Mouse (Mus musculus) embryo, embryonic 11 days (tissue): ENCODE results near the gene Cabcoco1.

Source experiments
- DNase-seq: peaks from one replicate; pipeline ENCODE4 v3.0.0-alpha.2; 2015

Gene Cabcoco1

DNA sequence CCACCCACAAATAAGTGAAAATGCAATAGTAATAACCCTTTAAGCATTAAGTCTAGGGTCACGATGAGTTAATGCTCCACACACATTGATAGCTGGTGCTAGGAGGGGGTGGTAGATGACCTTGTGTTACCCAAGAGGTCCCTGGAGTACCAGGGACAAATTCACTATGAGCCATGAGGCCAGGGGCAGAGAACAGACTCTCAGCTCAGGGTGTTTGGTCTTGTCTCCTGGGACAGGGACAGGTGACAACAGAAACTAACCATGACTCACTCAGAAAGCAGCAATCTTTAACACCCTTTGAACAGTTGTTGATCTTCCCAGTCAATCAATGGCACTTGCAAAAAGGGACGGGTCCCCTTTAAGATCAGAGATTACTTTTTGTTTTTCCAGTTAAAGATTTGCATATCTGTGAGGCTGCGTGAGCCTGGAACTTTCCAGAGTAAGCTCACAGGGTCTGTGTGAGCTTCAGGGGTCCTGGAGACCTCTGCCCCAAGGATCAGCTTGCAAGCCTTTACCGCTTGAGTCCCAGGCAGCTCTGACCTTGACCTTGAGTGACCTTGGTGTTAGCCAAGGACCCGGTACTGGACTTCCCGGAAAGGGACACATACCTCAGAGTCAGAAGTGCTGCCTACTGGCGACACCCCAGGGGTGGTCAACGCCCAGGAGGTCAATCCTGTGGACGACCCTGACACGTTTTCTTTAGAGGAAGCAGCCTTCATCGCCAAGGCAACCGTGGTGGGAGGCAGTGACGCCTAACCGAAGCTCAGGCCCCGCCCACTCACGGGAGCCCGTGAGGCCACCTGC is at the start of gene Cabcoco1:
TSS of gene Cabcoco1 (minus strand) at position 758 of the 804 bp plus-strand sequence.
- peak; percentile 84 for DNase-seq

DNA sequence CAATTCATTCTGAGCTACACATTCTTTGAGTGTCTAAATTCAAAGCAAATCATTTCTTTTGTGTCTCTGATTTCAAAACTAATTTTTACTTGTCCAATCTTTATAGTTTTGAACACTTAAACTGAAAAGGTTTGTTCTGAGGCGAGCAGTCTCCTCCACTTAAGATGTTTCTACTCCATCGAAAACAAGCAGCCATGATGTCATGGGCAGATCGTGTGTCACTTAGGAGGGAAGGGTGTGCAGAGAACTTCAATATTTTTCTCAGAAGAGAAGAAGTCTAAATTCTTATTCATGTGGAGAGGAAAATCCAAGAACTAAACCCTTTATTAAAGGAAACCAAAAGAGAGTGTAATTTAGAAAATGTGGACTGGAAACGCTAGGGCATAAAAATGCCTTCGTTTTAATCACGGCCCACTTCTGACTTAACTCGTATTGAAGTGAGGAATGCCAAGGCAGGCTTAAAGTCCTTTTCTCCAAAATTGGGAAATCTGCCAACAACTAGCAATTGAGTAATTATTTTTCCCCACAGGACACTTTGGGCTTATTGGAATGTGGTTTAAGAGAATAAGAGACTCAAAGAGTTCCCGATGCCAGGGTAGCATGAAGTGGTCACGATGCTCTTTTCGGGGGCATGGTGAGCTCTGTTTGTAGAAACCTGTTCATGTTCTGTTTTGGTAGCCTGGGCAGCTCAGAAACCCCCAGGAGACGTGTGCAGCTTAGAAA is 48.0 kb upstream of the Cabcoco1 start:
- DNase-seq: no peak

DNA sequence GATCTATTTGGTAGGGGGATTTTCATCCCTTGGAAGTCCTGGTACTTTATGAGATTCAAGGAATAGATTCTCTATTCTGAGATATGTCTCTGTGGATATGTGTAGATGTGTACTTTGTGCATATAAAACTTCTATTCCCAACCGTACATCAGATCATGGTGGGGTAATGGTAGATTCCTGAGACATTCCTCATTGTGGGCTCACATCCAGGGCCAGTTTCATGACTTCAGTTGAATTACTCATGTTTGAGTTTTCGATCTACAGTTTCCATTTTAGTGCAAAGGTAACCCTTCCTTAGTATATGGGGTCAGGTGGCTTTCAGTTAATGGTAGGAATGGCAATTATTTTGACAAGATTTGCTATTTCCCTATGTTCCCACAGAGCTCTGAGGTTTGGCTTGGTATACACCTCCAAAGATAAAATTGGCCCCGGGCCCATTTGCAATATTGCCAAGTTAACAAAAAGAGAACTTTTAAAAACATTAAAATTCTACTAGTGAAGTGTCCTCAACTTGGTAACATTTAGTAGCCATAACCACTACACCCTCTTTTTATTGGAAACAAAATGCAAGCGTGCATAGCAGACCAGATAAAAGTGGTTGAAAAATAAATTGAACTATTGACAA is 45.8 kb upstream of the Cabcoco1 start:
- DNase-seq: no peak

DNA sequence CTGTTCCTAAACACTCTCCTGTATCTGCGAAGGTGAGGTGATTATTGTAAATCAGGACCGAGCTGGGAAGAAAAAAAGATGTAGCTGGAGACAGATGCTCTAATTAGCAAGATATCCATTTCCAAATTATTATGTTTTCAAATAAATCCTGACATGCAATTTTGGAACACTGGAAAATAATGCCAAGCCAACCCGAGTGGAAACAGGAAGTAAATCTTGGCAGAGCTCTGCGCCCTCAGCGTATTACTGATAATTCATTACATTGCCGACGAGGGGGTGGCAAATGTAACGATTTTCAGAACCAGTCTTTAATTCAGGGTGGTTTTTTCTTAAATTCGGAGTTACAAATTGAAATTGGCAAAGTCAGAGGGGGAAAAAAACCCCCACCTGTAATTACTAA is 35.6 kb upstream of the Cabcoco1 start:
- no peak for DNase-seq

DNA sequence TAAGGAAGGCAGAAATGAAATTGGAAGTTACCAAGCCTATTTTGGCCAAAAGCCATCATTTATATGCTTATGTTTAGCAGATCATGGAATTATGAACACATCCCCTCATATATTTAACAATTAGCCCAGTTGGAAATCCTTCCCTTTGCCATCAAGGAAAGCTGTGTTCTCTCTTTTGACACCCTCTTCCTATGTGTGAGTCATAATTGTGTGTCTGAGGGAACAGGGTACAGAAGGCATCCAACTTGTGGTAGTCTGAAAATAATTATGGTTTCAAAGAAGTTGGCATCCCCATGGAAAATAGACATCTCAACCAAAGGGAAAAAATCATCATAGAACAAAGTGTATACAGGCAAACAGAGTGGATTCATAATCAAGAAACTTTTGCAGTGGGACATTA is 26.5 kb upstream of the Cabcoco1 start:
- no peak for DNase-seq

DNA sequence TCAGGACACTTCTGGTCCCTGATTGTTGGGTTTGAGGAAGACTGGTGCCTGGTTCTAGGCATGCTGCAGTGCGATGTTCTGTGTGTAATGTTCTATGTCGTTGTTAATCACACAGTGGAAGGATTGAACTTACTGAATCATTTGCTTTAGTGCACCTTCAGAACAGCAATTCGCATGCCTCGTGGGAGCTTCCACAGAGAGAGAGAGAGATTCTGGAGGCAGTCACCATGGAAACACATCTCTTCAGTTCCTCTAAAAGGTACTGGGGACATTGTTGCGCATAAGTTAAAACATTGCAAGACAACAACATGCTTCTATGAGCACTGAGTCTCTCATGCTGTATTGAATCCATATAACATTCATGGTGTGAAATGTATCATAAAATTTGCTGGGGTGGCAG is 20.6 kb upstream of the Cabcoco1 start:
- no peak for DNase-seq

DNA sequence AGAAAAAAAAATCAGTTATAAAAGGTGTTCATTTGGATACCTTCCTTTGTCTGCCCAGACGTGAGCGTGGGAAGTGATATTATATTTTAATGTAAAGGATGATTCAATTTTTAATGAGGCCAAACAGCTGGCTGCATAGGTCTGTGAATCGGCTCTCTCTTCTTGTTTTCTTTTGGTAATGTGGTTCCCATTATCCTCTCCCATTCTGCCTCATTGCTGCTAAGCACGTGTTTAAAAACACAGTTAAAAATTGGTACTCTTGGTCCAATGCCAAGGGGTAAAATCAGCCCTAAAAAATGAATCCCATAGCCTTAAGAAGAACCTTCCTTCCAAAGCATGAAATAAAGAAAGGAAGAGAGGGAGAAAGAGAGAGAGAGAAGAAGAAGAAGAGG is 17.1 kb upstream of the Cabcoco1 start:
- DNase-seq: no peak

DNA sequence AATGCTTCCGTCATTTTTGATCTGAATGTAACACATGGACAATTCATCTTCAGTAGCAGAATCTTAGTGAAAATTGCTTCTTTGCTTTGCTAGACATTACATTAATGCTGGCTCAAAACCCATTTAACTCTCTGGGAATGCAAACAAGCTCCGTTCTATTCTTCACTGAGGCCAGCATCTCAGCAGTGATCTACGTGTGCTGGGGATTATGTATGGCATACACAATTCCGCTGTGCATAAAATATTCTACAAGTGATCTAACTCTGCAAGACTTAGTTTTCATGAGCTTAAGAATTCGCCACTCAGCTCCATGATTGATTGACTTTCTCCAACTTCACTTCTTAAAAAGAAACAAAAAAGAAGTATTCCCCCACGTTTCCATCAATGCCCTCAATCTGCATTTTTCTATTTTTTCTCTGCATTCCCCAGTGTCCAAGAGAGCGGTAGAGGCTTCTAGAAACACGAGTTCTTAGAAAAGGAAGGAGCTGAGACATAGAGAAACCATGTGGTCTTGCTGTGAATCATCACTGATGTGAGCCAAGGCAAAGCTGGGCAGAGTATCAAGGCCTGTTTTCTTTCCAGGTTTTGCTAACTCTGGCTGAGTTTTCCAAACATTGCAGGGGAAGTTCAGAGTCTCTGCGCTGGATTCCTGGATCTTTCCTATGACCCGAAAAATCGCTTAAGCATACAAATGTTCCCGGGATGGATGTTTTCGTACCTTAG is 16.6 kb upstream of the Cabcoco1 start:
- peak; percentile 32 for DNase-seq

DNA sequence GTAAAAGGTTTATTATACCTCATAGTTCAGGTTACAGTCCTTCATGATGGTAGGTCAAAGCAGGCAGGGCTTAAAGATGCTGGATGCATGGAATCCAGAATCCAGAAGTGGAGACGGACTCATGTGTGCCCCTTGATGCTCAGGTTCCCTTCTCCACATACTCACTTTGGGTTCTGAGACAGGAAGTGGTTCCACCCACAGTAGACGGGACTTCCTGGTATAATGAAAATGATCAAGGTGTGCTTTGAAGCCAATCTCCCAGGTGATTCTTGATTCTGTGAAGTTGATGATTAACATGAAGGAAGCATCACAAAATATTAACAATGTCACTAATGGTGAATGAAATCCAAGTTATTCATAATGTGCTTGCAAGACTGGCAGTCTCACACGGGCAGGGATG is 12.0 kb upstream of the Cabcoco1 start:
- no peak for DNase-seq

DNA sequence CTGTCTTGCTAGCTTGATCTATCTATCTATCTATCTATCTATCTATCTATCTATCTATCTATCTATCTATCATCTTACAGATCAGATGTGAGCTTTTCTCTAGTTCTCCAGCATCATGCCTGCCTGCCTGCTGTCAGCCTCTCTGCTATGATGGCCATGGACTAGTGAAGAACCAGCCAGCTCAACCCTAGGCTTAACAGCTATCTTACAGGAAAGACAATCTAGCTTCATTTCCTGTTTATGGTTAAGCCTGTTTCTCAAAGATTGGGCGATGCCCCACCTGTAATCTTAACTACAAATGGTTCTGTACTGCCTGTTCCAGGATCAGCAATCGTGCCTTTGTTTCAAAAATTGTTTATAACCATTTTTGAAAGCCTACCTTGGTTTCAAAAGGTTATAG is 10.9 kb upstream of the Cabcoco1 start:
- no peak for DNase-seq

DNA sequence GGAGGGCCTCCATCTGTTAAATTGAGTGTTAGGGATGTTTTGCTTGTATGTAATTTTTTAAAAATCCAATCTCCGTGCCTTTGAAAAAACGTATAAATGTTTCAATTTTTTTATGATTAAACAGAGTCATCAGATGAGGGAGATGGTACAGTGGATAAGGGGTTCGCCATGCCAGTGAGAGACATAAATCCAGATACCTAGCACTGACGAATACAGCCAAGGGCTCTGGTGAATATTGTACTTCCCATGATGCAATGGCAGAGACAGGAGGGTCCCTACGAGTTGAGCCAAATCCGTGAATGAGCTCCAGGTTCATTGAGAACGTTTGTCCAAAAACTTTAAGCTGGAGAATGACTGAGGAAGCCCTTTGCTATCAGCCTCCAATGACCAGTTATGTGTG is 9.6 kb upstream of the Cabcoco1 start:
- no peak for DNase-seq

DNA sequence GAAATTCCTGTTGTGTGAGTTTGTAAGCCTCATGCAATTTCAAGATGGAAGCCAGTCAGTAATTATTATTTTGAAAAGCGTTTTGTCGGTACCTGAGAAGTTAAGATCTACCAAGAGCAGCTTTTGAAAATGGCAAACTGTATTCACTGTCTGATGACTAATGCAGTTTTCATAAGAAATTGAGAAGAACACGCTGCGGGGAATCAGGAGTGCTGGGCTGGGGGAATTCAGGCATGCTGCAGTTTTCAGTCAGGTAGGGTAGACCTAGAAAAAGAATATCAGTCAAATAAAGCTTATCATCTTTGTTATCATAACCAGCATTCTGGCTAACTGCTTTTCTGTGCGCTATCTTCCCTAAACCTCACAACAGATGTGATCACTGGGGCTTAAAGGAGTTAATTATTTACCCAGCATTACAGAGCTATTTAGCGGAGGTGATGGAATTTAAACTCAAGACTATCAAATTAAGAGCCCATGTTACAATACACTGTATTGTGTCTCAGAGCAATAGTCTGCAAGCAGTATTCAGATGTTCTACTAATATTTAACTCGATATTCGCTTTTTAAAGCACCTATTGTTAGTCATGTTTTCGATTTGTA is 9.1 kb upstream of the Cabcoco1 start:
- DNase-seq: no peak

DNA sequence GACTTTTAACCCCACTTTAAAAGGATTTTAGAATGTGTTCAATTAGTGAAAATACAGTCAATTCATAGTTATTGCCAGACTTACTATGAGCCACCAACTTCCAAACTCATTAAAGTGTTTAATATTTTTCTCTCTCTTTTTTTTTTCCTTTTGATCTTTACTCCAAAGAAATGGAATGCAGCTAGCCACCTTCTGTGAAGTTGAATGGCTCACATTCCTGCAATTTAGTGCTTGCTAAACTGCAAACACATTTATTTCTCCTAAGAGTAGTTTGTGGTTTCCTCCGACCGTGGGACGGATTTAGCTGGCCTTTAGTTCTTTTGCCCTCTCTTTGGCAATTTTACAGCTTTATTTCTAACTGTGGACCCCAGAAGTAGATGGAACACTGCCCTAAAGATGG is 1.4 kb upstream of the Cabcoco1 start:
- DNase-seq: no peak

DNA sequence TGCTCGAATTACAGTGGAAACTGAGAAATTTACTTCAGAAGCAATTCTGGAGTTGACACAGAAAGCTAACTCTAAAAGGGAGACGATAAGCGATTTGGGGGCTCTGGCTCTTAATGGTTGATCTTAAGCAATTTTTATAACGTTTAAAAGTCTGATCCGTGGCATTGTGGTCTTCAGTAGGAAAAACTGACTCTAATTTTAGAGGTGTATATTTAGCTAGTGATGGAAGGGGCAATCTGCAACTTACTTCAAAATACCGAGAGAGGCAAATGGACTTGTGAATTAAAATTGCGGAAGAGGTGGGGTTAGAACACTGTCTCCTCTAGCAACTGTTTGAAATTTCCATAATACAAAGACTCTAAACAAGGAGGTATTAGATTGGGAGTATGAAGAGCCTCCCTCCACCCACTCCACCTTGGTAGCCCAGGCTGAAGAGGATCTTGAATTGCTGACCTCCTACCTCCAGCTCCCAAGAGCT is 286 bp upstream of the Cabcoco1 start:
- DNase-seq: no peak

DNA sequence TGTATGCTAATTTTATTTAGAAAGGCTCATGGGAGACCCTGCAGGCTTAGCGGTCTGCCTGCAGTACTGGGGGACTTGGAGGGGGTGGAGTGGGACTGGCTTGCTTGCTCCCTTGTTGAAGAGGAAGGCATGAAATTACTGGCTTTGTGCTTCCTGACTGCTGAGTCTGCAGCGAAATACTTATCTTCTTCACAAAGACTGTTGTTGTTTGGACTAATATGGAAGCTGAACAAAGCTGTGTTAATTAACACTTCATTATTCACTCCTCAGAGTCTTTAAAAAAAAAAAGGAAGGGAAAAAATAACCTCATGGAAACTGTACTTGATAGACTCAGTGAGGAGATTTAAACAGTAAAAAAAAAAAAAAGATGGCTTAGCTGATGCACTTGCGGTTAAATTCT is 1.1 kb downstream of the Cabcoco1 start:
- peak; percentile 34 for DNase-seq

DNA sequence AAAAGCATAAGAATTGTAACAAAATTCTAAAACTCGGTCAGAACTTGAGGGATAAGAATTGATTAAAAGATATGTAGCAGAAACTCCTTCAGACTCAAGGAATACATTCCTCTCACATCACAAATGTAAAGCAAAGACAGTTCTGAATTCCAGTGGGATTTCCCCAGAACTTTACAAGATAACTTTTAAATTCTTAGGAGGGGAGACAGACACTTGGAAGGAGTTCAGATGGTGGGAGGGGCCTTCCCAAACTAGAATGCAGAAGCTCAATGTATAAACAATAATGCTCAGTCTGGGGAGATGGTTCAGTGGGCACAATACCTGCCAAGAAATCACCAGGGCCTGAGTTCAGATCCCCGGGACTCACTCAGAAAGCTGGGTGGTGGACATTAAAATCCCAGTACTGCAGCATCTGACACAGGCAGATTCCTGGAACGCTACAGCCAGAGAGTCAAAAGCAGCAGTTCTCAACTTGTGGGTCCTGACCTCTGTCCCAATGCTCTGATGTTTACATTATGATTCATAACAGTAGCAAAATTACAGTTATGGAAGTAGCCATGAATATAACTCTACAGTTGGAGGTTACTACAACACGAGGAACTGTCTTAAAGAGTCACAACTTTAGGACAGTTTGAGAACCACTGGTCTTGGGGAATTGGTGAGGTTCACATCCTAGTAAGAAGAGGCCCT is 4.3 kb downstream of the Cabcoco1 start:
- DNase-seq: no peak

DNA sequence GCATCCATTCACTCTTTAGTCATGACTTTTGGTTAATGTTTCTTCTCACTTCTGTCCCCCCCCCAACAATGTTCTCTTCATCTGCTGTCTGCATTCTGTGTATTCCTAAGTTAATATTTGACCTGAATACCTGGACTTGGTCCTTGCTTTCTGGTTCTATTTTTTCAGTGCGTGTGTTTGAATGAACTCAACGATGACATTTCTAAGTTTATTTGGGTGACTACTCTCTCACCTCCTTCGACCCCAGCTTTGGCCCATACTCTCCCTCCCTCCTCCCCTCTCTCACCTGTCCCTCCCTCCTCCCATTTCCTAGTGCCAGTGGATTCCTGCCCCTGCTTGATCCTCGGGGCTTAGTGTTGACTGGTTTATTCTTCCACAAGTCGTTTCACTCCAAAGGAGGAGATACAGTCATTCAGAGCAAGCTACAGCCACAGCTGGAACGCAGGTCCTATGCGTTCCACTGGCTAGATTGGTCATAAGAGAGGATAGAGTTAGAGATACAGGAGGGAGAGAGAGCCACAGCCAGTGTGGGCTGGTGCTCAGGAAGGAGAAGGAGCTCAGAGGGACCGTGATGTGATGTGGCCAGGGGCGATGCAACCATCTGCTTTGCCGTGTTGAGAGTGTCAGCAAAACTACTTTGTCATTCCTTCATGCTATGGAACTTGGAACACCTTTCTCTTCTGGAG is 12.2 kb downstream of the Cabcoco1 start:
- no peak for DNase-seq

DNA sequence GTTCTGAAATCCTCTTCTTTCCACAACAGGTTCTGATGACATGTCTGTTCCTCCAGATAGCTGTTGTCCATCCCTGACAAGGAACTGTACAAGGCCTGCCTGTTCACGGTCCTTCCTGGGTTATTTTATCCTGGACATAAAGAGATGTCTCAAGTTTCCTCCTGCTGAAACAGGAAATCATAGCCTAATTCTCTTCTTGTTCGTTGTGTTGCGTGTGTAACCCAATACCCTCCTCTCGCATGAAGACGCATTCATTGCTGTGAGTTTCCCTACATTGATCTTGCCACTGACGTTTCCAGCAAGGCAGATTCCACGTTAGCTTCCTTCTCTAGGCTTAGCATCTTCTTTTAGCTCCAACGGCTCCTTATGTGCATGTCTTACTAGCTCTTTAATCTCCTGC is 12.7 kb downstream of the Cabcoco1 start:
- peak; percentile 16 for DNase-seq

DNA sequence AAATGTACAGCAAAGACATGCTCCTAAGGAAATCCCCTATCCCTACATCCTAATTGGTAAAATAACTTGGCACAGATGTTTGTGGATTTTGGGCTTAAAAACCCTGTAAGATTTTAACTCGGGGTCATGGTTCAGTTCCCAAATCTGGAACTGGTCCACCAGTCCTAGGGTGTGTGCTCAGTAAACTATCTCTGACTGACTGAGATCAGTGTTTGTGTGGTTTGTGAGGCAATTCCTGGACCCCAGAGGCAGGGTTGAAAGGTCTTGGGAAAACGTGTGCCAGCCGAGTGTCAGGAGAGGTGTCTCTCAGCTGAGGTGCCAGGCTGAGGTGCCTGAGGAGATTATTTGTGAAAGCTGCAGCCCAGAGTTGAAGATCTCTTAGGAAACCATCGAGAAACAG is 19.6 kb downstream of the Cabcoco1 start:
- no peak for DNase-seq

DNA sequence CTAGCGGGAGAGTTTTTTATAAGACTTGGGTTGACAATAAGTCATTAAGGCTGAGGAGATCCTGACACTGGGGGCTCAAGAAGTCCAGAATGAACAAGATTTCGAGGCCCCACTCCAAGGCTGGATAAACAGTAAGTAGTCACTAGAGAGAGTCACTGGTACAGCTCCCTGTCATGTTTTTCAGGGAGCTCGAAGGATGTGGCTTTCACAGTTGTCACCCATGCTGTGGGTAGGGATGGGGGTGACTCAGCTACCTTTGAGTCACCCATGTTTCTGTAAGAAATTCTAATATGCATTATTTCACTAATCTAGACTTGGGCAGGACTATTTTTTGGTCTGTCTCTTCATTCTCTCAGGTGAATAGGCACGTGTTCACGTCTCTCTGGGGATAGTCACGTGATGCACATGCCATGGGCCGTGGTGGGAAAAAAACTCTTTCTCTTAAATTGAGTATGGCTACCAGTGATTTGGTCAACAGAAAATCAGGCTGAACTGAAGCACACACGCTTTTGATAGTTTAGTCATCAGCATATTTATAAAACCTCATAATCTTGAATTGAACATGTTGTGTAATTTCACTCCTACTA is 29.2 kb downstream of the Cabcoco1 start:
- DNase-seq: no peak

DNA sequence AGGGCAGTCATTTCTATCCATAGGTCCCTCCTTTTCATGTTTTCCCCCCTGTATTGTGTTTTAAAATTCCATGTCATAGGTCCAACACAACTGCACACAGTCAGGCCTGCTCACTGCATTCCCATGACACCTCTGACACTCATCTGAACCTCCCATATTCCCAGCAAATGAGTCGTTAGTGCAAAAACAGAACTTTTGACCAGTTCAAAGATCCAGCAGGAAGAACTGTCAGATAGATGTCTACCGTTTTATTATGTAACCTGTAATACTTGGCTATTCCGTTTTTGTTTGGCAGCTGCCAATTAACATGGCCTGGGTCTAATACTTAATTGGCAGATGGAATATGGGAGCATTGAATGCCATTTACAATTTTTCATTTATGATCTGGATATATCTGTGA is 34.0 kb downstream of the Cabcoco1 start:
- DNase-seq: no peak
